Mouse (Mus musculus): ENCODE measurements around the gene Enc1. TPM values are rescaled to one million over a fixed set of nuclear protein-coding genes. Genes with fewer than 3 reads are reported as not detected.
"Not testable (repeated sequence)": the region's sequence is repeated elsewhere in the genome, so short reads cannot be mapped to it uniquely, and the experiment has no call there.

The Enc1 gene
- polyA plus RNA-seq, 1 experiment: 4.4 TPM

- no peaks in the 10 kb centered on the region for H3K36me3 ChIP-seq (ENCODE audit: control insufficient read depth, insufficient read depth, low read length)
- TF ChIP-seq POLR2A (IDR thresholded peaks at IDR 0.05; ENCODE audit: low read depth, low read length) (no peak), CTCF (IDR thresholded peaks at IDR 0.05; ENCODE audit: extremely low read depth, insufficient read depth, insufficient read length, insufficient replicate concordance) (no peak)
- no peaks in the 10 kb centered on the region for H3K27me3 ChIP-seq (ENCODE audit: control insufficient read depth, insufficient read depth, low read length)
- no peaks in the 10 kb centered on the region for H3K4me1 ChIP-seq (ENCODE audit: control insufficient read depth, insufficient read depth, insufficient read length)
- DNase-seq (ENCODE audit: low read depth in 1 of 2, low spot score in 2 of 2): no peak
- 93% methylated on average over 10 of the region's 10 CpGs for WGBS
- no peak overlapping the region for H3K27ac ChIP-seq (ENCODE audit: insufficient read depth, low read length)
- H3K4me3 ChIP-seq (ENCODE audit: extremely low read depth, insufficient read depth, insufficient read length): no peak overlapping the region
Observed at GRCm38 (mm10) chr13:97262676-97263075, 21.8 kb downstream of the Enc1 start.

- not testable (repeated sequence) for DNase-seq (ENCODE audit: low read depth in 1 of 2, low spot score in 2 of 2); H3K27ac ChIP-seq (ENCODE audit: insufficient read depth, low read length); H3K4me3 ChIP-seq (ENCODE audit: extremely low read depth, insufficient read depth, insufficient read length); H3K4me1 ChIP-seq (ENCODE audit: control insufficient read depth, insufficient read depth, insufficient read length); H3K27me3 ChIP-seq (ENCODE audit: control insufficient read depth, insufficient read depth, low read length); H3K36me3 ChIP-seq (ENCODE audit: control insufficient read depth, insufficient read depth, low read length)
- 75% methylated on average over 6 of the region's 6 CpGs for WGBS
Observed at GRCm38 (mm10) chr13:97265534-97265933, 24.6 kb downstream of the Enc1 start.

GRCm38 (mm10) chr13:97270723-97271122 lies 29.8 kb downstream of the Enc1 start:
- Histone ChIP-seq H3K27me3 (ENCODE audit: control insufficient read depth, insufficient read depth, low read length) (no peaks in the 10 kb centered on the region), H3K36me3 (ENCODE audit: control insufficient read depth, insufficient read depth, low read length) (no peaks in the 10 kb centered on the region), H3K4me3 (ENCODE audit: extremely low read depth, insufficient read depth, insufficient read length) (no peak overlapping the region), H3K4me1 (ENCODE audit: control insufficient read depth, insufficient read depth, insufficient read length) (no peaks in the 10 kb centered on the region), H3K27ac (ENCODE audit: insufficient read depth, low read length) (no peak overlapping the region)
- 77% methylated on average over 2 of the region's 2 CpGs for WGBS
- no peak for DNase-seq (ENCODE audit: low read depth in 1 of 2, low spot score in 2 of 2)
- no peak for TF ChIP-seq CTCF (IDR thresholded peaks at IDR 0.05; ENCODE audit: extremely low read depth, insufficient read depth, insufficient read length, insufficient replicate concordance)

GRCm38 (mm10) chr13:97271641-97272040 lies 30.7 kb downstream of the Enc1 start:
- DNase-seq (ENCODE audit: low read depth in 1 of 2, low spot score in 2 of 2): no peak
- H3K36me3 ChIP-seq (ENCODE audit: control insufficient read depth, insufficient read depth, low read length): no peaks in the 10 kb centered on the region
- no peak for TF ChIP-seq CTCF (IDR thresholded peaks at IDR 0.05; ENCODE audit: extremely low read depth, insufficient read depth, insufficient read length, insufficient replicate concordance)
- no peak for TF ChIP-seq POLR2A (IDR thresholded peaks at IDR 0.05; ENCODE audit: low read depth, low read length)
- no peak overlapping the region for H3K4me3 ChIP-seq (ENCODE audit: extremely low read depth, insufficient read depth, insufficient read length)
- no peaks in the 10 kb centered on the region for H3K4me1 ChIP-seq (ENCODE audit: control insufficient read depth, insufficient read depth, insufficient read length)
- 81% methylated on average over 6 of the region's 6 CpGs for WGBS
- no peaks in the 10 kb centered on the region for H3K27me3 ChIP-seq (ENCODE audit: control insufficient read depth, insufficient read depth, low read length)
- no peak overlapping the region for H3K27ac ChIP-seq (ENCODE audit: insufficient read depth, low read length)

GRCm38 (mm10) chr13:97274757-97275156 lies 33.9 kb downstream of the Enc1 start:
- 80% methylated on average over 3 of the region's 3 CpGs for WGBS

GRCm38 (mm10) chr13:97275482-97275881 lies 34.6 kb downstream of the Enc1 start:
- no peak for DNase-seq (ENCODE audit: low read depth in 1 of 2, low spot score in 2 of 2)
- Histone ChIP-seq H3K27ac (ENCODE audit: insufficient read depth, low read length) (no peak overlapping the region), H3K36me3 (ENCODE audit: control insufficient read depth, insufficient read depth, low read length) (no peaks in the 10 kb centered on the region), H3K27me3 (ENCODE audit: control insufficient read depth, insufficient read depth, low read length) (no peaks in the 10 kb centered on the region), H3K4me3 (ENCODE audit: extremely low read depth, insufficient read depth, insufficient read length) (no peak overlapping the region), H3K4me1 (ENCODE audit: control insufficient read depth, insufficient read depth, insufficient read length) (no peaks in the 10 kb centered on the region)
- 46% methylated on average over 10 of the region's 10 CpGs for WGBS
- no peak for TF ChIP-seq POLR2A (IDR thresholded peaks at IDR 0.05; ENCODE audit: low read depth, low read length)
- no peak for TF ChIP-seq CTCF (IDR thresholded peaks at IDR 0.05; ENCODE audit: extremely low read depth, insufficient read depth, insufficient read length, insufficient replicate concordance)

More at GRCm38 (mm10) chr13:97274757-97275156, 33.9 kb downstream of the Enc1 start:
- DNase-seq (ENCODE audit: low read depth in 1 of 2, low spot score in 2 of 2): no peak
- Histone ChIP-seq H3K36me3 (ENCODE audit: control insufficient read depth, insufficient read depth, low read length) (no peaks in the 10 kb centered on the region), H3K27ac (ENCODE audit: insufficient read depth, low read length) (no peak overlapping the region), H3K4me1 (ENCODE audit: control insufficient read depth, insufficient read depth, insufficient read length) (no peaks in the 10 kb centered on the region), H3K4me3 (ENCODE audit: extremely low read depth, insufficient read depth, insufficient read length) (no peak overlapping the region), H3K27me3 (ENCODE audit: control insufficient read depth, insufficient read depth, low read length) (no peaks in the 10 kb centered on the region)
- TF ChIP-seq CTCF (IDR thresholded peaks at IDR 0.05; ENCODE audit: extremely low read depth, insufficient read depth, insufficient read length, insufficient replicate concordance) (no peak), POLR2A (IDR thresholded peaks at IDR 0.05; ENCODE audit: low read depth, low read length) (no peak)

GRCm38 (mm10) chr13:97282051-97282910 lies 41.4 kb downstream of the Enc1 start:
- Histone ChIP-seq H3K4me3 (ENCODE audit: extremely low read depth, insufficient read depth, insufficient read length) (no peak overlapping the region), H3K27ac (ENCODE audit: insufficient read depth, low read length) (no peak overlapping the region), H3K4me1 (ENCODE audit: control insufficient read depth, insufficient read depth, insufficient read length) (no peaks in the 10 kb centered on the region), H3K27me3 (ENCODE audit: control insufficient read depth, insufficient read depth, low read length) (no peaks in the 10 kb centered on the region), H3K36me3 (ENCODE audit: control insufficient read depth, insufficient read depth, low read length) (no peaks in the 10 kb centered on the region)
- TF ChIP-seq CTCF (IDR thresholded peaks at IDR 0.05; ENCODE audit: extremely low read depth, insufficient read depth, insufficient read length, insufficient replicate concordance): no peak
- no peak for TF ChIP-seq POLR2A (IDR thresholded peaks at IDR 0.05; ENCODE audit: low read depth, low read length)
- DNase-seq (ENCODE audit: low read depth in 1 of 2, low spot score in 2 of 2): no peak
- 85% methylated on average over 26 of the region's 26 CpGs for WGBS

Measured in spleen, adult 2 months (tissue).